Mouse (Mus musculus): ENCODE measurements around the gene Dtx1. TPM values are rescaled to one million over a fixed set of nuclear protein-coding genes. Genes with fewer than 3 reads are reported as not detected.

Dtx1 gene
- polyA plus RNA-seq, 1 experiment from 2014 or later, result 0.30 TPM

DNA sequence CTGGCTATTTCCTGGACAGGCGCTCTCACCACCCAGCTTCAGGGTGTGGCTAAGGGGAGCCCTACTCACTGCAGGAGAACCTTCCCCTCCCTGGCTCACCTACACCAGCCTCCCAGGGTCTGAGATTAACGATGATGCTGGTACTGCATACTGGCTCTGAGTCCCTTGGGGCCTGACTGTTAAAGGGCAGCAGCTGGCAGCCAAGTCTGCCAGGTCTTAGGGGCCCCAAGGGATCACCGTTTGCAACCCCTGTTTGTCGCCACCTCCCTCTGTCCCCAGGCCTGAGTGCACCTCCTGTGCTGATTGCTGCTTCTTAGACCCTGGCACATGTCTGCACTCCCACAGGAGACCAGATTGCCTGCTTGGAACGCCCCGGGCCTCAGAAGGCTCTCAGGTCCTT is 7.3 kb downstream of the Dtx1 start:
- no peak for ATAC-seq
- POLR2A ChIA-PET, result no interaction called here
- CTCF ChIA-PET, result interaction anchor here (1.3 kb wide), 1 partner anchor 12 kb away, joined by 3 read pairs; no protein-coding TSS in a partner anchor
- H3K27me3 ChIP-seq, result peaks cover 9% of the 10 kb centered on the region
- TF ChIP-seq CTCF (IDR thresholded peaks at IDR 0.05), result no peak
- DNase-seq (ENCODE audit: low read depth, low spot score), result no peak
- in situ Hi-C loops (cut with MboI; ENCODE audit: low pct_unique_long_range_greater_than_20kb), result no loop called here

- in situ Hi-C loops (cut with MboI; ENCODE audit: low pct_unique_long_range_greater_than_20kb), result no loop called here
- TF ChIP-seq CTCF (IDR thresholded peaks at IDR 0.05), result no peak
- DNase-seq (ENCODE audit: low read depth, low spot score) (no peak), ATAC-seq (no peak)
- CTCF ChIA-PET, result no interaction called here
- POLR2A ChIA-PET, result no interaction called here
- H3K27me3 ChIP-seq, result peaks cover 9% of the 10 kb centered on the region
Measured at GRCm38 (mm10) chr5:120703660-120704059, 8.1 kb downstream of the Dtx1 start.

GRCm38 (mm10) chr5:120702969-120703368 is 8.8 kb downstream of the Dtx1 start:
- peaks cover 9% of the 10 kb centered on the region for H3K27me3 ChIP-seq
- ChIA-PET CTCF (no interaction called here), POLR2A (no interaction called here)
- in situ Hi-C loops (cut with MboI; ENCODE audit: low pct_unique_long_range_greater_than_20kb), result no loop called here
- TF ChIP-seq CTCF (IDR thresholded peaks at IDR 0.05), result no peak
- DNase-seq (ENCODE audit: low read depth, low spot score) (no peak), ATAC-seq (no peak)

DNA sequence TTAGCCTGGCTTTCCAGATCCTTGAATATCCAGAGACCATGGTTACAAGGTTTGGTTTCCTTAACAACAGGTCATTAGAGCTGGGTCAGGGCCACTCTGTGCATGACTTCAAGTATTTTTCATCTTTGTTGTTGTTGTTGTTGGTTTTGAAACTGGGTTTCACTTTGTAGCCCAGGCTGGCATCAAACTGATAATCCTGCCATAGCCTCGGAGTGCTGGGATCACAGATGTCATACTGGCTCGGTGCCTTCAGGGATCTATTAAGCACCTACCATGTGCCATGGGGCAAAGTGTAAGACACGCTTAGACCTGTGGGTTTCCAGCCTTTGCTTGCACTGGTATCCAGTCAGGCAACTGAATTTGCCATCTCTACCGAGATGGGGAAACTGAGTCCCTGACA is 9.3 kb downstream of the Dtx1 start:
- DNase-seq (ENCODE audit: low read depth, low spot score) (no peak), ATAC-seq (no peak)
- no peak for TF ChIP-seq CTCF (IDR thresholded peaks at IDR 0.05)
- POLR2A ChIA-PET, result no interaction called here
- CTCF ChIA-PET, result no interaction called here
- in situ Hi-C loops (cut with MboI; ENCODE audit: low pct_unique_long_range_greater_than_20kb), result no loop called here
- H3K27me3 ChIP-seq, result peaks cover 9% of the 10 kb centered on the region

DNA sequence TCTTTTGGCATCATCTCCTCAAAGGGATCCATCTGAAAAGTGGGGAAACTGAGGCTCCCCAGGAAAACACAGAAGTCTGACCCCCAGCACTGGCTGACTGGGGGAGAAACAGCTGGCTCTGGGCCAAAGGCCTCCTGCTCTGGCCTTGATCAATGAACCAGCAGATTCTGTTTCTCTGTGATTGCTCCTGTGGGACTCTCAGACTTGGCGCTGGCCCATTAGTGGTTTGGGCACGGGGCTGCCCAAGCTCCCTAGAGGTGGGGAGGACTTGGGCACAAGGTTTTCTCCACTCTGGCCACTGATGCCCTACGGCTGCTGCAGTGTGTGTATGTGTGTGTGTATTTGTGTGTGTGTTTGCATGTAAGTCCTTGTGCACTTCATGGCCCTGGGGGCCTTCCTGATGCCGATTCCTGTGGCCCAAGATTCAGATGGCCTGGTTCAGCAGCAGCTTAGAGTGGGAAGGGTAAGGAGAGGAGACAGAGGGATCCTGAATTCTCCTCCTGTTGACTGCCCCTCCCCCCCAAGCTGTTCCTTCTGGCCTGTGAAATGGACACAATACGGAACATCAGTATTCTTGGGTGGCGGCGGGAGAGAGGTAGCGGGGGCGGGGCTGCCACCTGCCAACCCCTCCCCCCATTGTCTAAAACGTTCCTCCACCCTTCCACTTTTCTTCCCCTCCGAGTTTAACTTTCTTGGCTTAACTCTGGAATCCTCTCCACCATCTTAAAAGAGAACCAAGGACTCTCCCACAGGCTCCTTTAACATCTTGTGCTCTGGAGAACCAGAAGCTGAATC is 10.5 kb downstream of the Dtx1 start:
- CTCF ChIA-PET, result no interaction called here
- ATAC-seq (no peak), DNase-seq (ENCODE audit: low read depth, low spot score) (no peak)
- in situ Hi-C loops (cut with MboI; ENCODE audit: low pct_unique_long_range_greater_than_20kb), result no loop called here
- no peak for TF ChIP-seq CTCF (IDR thresholded peaks at IDR 0.05)
- peaks cover 9% of the 10 kb centered on the region for H3K27me3 ChIP-seq
- POLR2A ChIA-PET, result no interaction called here

DNA sequence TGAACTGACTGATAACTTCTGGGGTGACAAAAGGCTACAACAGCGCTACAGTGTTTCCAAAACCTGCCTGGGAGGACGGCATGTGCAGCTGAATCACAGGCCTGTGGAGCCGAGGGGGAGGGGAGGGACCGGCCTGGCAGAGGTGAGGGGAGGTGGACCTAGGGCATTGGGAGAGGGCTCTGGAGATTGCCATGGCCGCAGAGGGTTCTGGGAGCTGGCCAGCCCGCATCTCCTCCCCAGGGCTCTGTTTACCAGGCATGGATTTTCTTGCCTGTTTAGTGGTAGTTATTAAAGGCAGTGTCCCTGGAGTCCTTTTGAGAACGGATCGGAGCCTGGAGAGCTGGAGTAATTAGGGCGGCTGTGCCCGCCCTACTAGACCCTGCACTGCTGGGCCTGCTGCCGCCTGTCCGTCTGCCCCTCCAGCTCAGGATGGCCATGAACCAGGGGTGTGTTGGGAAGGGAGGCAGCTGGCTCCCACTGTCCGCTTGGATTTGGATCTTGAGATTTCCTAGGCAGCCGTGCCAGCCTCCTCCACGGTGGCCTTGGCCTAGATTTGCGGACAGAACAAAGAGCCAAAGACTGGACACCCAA is 12.8 kb downstream of the Dtx1 start:
- TF ChIP-seq CTCF (IDR thresholded peaks at IDR 0.05), result no peak
- ATAC-seq (no peak), DNase-seq (ENCODE audit: low read depth, low spot score) (no peak)
- in situ Hi-C loops (cut with MboI; ENCODE audit: low pct_unique_long_range_greater_than_20kb), result no loop called here
- POLR2A ChIA-PET, result no interaction called here
- H3K27me3 ChIP-seq, result peaks cover 27% of the 10 kb centered on the region
- CTCF ChIA-PET, result interaction anchor here (1.2 to 1.3 kb wide), 2 partner anchors 16 to 80 kb away, joined by 5 read pairs; no protein-coding TSS in a partner anchor

- ChIA-PET POLR2A (no interaction called here), CTCF (interaction anchor here (1.2 to 1.3 kb wide), 2 partner anchors 16 to 79 kb away, joined by 5 read pairs; no protein-coding TSS in a partner anchor)
- DNase-seq (ENCODE audit: low read depth, low spot score) (no peak), ATAC-seq (no peak)
- in situ Hi-C loops (cut with MboI; ENCODE audit: low pct_unique_long_range_greater_than_20kb), result no loop called here
- no peak for TF ChIP-seq CTCF (IDR thresholded peaks at IDR 0.05)
- peaks cover 28% of the 10 kb centered on the region for H3K27me3 ChIP-seq
Measured at GRCm38 (mm10) chr5:120698181-120698580, 13.5 kb downstream of the Dtx1 start.

DNA sequence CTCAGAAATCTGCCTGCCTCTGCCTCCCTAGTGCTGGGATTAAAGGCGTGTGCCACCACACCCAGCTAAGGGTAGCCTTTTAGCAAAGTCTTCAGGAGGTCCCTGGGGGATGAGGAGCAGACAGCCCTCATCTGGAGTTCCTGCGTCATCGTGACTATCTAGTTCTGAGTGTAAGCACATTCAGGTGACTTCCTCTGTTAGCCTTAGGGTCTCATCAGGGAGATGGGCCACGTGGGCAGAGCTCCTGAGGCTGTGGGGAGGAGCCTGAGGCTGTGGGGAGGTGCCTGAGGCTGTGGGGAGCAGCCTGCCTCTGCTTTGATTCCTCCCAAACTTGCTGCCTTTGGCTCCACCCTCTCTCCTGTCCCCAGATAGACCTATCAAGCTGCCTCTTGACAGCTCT is 14.9 kb downstream of the Dtx1 start:
- no peak for DNase-seq (ENCODE audit: low read depth, low spot score)
- peaks cover 30% of the 10 kb centered on the region for H3K27me3 ChIP-seq
- CTCF ChIA-PET, result no interaction called here

GRCm38 (mm10) chr5:120696057-120696743 is 15.5 kb downstream of the Dtx1 start:
- ChIA-PET CTCF (no interaction called here), POLR2A (no interaction called here)
- DNase-seq (ENCODE audit: low read depth, low spot score) (no peak), ATAC-seq (no peak)
- TF ChIP-seq CTCF (IDR thresholded peaks at IDR 0.05), result no peak
- H3K27me3 ChIP-seq, result peaks cover 30% of the 10 kb centered on the region
- in situ Hi-C loops (cut with MboI; ENCODE audit: low pct_unique_long_range_greater_than_20kb), result no loop called here

More for the DNA sequence above, 14.9 kb downstream of the Dtx1 start:
- no peak for ATAC-seq
- in situ Hi-C loops (cut with MboI; ENCODE audit: low pct_unique_long_range_greater_than_20kb), result no loop called here
- no peak for TF ChIP-seq CTCF (IDR thresholded peaks at IDR 0.05)
- POLR2A ChIA-PET, result interaction anchor here (0.7 kb wide), 1 partner anchor 208 kb away, joined by 3 read pairs; no protein-coding TSS in a partner anchor

DNA sequence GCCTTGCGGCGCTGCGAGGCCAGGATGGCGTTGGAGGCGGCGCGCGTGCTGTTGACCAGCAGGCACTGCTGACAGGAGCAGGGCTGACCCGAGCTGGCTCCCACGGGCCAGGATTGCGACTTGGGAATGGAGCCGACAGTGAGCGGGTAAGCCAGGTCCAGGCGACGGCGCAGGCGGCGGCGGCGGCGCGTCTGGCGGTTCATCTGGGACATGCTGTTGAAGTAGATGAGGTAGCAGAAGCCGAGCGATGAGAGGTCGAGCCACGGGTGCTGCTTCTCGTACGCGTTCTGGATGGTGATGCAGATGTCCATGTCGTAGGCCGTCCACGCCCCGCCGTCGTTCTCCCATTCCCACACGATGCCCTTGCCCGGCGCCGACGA is 17.0 kb downstream of the Dtx1 start:
- ChIA-PET CTCF (no interaction called here), POLR2A (no interaction called here)
- no peak for DNase-seq (ENCODE audit: low read depth, low spot score)
- in situ Hi-C loops (cut with MboI; ENCODE audit: low pct_unique_long_range_greater_than_20kb), result no loop called here
- ATAC-seq, result no peak
- TF ChIP-seq CTCF (IDR thresholded peaks at IDR 0.05), result no peak
- peaks cover 28% of the 10 kb centered on the region for H3K27me3 ChIP-seq
